Mouse (Mus musculus): ENCODE measurements around the gene Grm6.

DNA sequence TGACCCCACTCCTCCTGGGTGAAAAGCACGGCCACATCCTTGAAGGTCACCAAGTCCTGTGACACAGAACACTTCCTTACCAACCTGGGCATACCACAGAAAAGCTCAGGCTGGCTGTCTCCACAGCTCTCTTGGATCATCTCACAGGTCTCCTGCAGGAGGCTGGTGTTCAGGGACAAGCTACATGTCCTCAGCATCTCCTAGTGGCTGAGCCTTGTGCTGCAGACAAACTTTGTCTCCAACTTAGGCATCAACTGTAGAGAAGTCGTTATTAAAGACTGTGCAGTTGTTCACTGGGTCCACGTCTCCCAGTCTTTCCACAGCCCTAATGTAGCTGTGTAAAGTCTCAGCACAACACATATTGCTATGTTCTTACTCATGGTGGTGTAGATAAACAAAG lies 33.3 kb downstream of the Grm6 start:
- TF ChIP-seq CTCF (IDR thresholded peaks at IDR 0.05; ENCODE audit: low read depth, low read length), result no peak
- TF ChIP-seq POLR2A (IDR thresholded peaks at IDR 0.05; ENCODE audit: extremely low read depth, insufficient read depth, low read length), result no peak

Data from liver, adult 2 months (tissue).